Mouse (Mus musculus): ENCODE results near the gene Icosl. TPM values are rescaled to one million over a fixed set of nuclear protein-coding genes. Genes with fewer than 3 reads are reported as not detected.

Icosl gene
- polyA plus RNA-seq, 1 experiment, result 5.5 TPM

GRCm38 (mm10) chr10:78078276-78078675 lies 9.2 kb downstream of the Icosl start:
- Histone ChIP-seq H3K27me3 (ENCODE audit: control insufficient read depth, insufficient read depth, low read length) (no peaks in the 10 kb centered on the region), H3K4me1 (ENCODE audit: control insufficient read depth, insufficient read depth, low read length) (no peaks in the 10 kb centered on the region), H3K27ac (ENCODE audit: insufficient read depth, low read length) (no peak overlapping the region), H3K4me3 (replicated peaks; ENCODE audit: insufficient read depth, low read depth, low read length) (no peak overlapping the region)
- DNase-seq, result no peak
- 86% methylated on average over 5 of the region's 5 CpGs for WGBS
- TF ChIP-seq CTCF (IDR thresholded peaks at IDR 0.05; ENCODE audit: borderline replicate concordance, insufficient read depth, low read depth, low read length), result no peak
- TF ChIP-seq POLR2A (IDR thresholded peaks at IDR 0.05; ENCODE audit: borderline replicate concordance, insufficient read depth, low read length), result no peak

- no peak for TF ChIP-seq CTCF (IDR thresholded peaks at IDR 0.05; ENCODE audit: borderline replicate concordance, insufficient read depth, low read depth, low read length)
- no peak for TF ChIP-seq POLR2A (IDR thresholded peaks at IDR 0.05; ENCODE audit: borderline replicate concordance, insufficient read depth, low read length)
- H3K4me1 ChIP-seq (ENCODE audit: control insufficient read depth, insufficient read depth, low read length), result no peaks in the 10 kb centered on the region
- 41% methylated on average over 4 of the region's 4 CpGs for WGBS
- no peak overlapping the region for H3K27ac ChIP-seq (ENCODE audit: insufficient read depth, low read length)
- no peak for DNase-seq
- no peaks in the 10 kb centered on the region for H3K27me3 ChIP-seq (ENCODE audit: control insufficient read depth, insufficient read depth, low read length)
- no peak overlapping the region for H3K4me3 ChIP-seq (replicated peaks; ENCODE audit: insufficient read depth, low read depth, low read length)
Measured at GRCm38 (mm10) chr10:78079955-78080591, 11.0 kb downstream of the Icosl start.

GRCm38 (mm10) chr10:78084073-78084472 lies 15.0 kb downstream of the Icosl start:
- WGBS, result 78% methylated on average over 1 of the region's 1 CpGs
- DNase-seq, result no peak
- TF ChIP-seq CTCF (IDR thresholded peaks at IDR 0.05; ENCODE audit: borderline replicate concordance, insufficient read depth, low read depth, low read length), result no peak
- no peak for TF ChIP-seq POLR2A (IDR thresholded peaks at IDR 0.05; ENCODE audit: borderline replicate concordance, insufficient read depth, low read length)
- Histone ChIP-seq H3K4me1 (ENCODE audit: control insufficient read depth, insufficient read depth, low read length) (no peaks in the 10 kb centered on the region), H3K27ac (ENCODE audit: insufficient read depth, low read length) (no peak overlapping the region), H3K4me3 (replicated peaks; ENCODE audit: insufficient read depth, low read depth, low read length) (no peak overlapping the region), H3K27me3 (ENCODE audit: control insufficient read depth, insufficient read depth, low read length) (no peaks in the 10 kb centered on the region)

GRCm38 (mm10) chr10:78085711-78086110 lies 16.6 kb downstream of the Icosl start:
- no peak for TF ChIP-seq CTCF (IDR thresholded peaks at IDR 0.05; ENCODE audit: borderline replicate concordance, insufficient read depth, low read depth, low read length)
- TF ChIP-seq POLR2A (IDR thresholded peaks at IDR 0.05; ENCODE audit: borderline replicate concordance, insufficient read depth, low read length), result no peak
- H3K27me3 ChIP-seq (ENCODE audit: control insufficient read depth, insufficient read depth, low read length), result no peaks in the 10 kb centered on the region
- no peak overlapping the region for H3K4me3 ChIP-seq (replicated peaks; ENCODE audit: insufficient read depth, low read depth, low read length)
- no peaks in the 10 kb centered on the region for H3K4me1 ChIP-seq (ENCODE audit: control insufficient read depth, insufficient read depth, low read length)
- WGBS, result 95% methylated on average over 6 of the region's 6 CpGs
- H3K27ac ChIP-seq (ENCODE audit: insufficient read depth, low read length), result no peak overlapping the region
- DNase-seq, result no peak

GRCm38 (mm10) chr10:78086444-78087061 lies 17.5 kb downstream of the Icosl start:
- TF ChIP-seq POLR2A (IDR thresholded peaks at IDR 0.05; ENCODE audit: borderline replicate concordance, insufficient read depth, low read length), result no peak
- TF ChIP-seq CTCF (IDR thresholded peaks at IDR 0.05; ENCODE audit: borderline replicate concordance, insufficient read depth, low read depth, low read length), result no peak
- Histone ChIP-seq H3K4me3 (replicated peaks; ENCODE audit: insufficient read depth, low read depth, low read length) (no peak overlapping the region), H3K4me1 (ENCODE audit: control insufficient read depth, insufficient read depth, low read length) (no peaks in the 10 kb centered on the region; the same call in 1 of the 2 replicates), H3K27ac (ENCODE audit: insufficient read depth, low read length) (no peak overlapping the region), H3K27me3 (ENCODE audit: control insufficient read depth, insufficient read depth, low read length) (no peaks in the 10 kb centered on the region)
- DNase-seq, result no peak
- 80% methylated on average over 10 of the region's 10 CpGs for WGBS

- no peaks in the 10 kb centered on the region for H3K27me3 ChIP-seq (ENCODE audit: control insufficient read depth, insufficient read depth, low read length)
- TF ChIP-seq CTCF (IDR thresholded peaks at IDR 0.05; ENCODE audit: borderline replicate concordance, insufficient read depth, low read depth, low read length) (no peak), POLR2A (IDR thresholded peaks at IDR 0.05; ENCODE audit: borderline replicate concordance, insufficient read depth, low read length) (no peak)
- no peak for DNase-seq
- 93% methylated on average over 6 of the region's 6 CpGs for WGBS
- no peak overlapping the region for H3K4me3 ChIP-seq (replicated peaks; ENCODE audit: insufficient read depth, low read depth, low read length)
- H3K4me1 ChIP-seq (ENCODE audit: control insufficient read depth, insufficient read depth, low read length), result no peaks in the 10 kb centered on the region; the same call in 1 of the 2 replicates
- no peak overlapping the region for H3K27ac ChIP-seq (ENCODE audit: insufficient read depth, low read length)
Measured at GRCm38 (mm10) chr10:78087101-78087511, 18.0 kb downstream of the Icosl start.

GRCm38 (mm10) chr10:78090246-78090645 lies 21.1 kb downstream of the Icosl start:
- Histone ChIP-seq H3K4me3 (replicated peaks; ENCODE audit: insufficient read depth, low read depth, low read length) (no peak overlapping the region), H3K27ac (ENCODE audit: insufficient read depth, low read length) (no peak overlapping the region), H3K27me3 (ENCODE audit: control insufficient read depth, insufficient read depth, low read length) (no peaks in the 10 kb centered on the region), H3K4me1 (ENCODE audit: control insufficient read depth, insufficient read depth, low read length) (no peaks in the 10 kb centered on the region; the same call in 1 of the 2 replicates)
- WGBS, result 44% methylated on average over 6 of the region's 6 CpGs
- no peak for DNase-seq
- no peak for TF ChIP-seq CTCF (IDR thresholded peaks at IDR 0.05; ENCODE audit: borderline replicate concordance, insufficient read depth, low read depth, low read length)
- TF ChIP-seq POLR2A (IDR thresholded peaks at IDR 0.05; ENCODE audit: borderline replicate concordance, insufficient read depth, low read length), result no peak

All from cerebellum, adult 2 months (tissue).